Mouse (Mus musculus) cortical plate, adult 2 months (tissue): ENCODE measurements around the gene Ang.

Experiments
- CTCF ChIP-seq: fragments of 200-500 bp; IDR thresholded peaks from 2 replicates; pipeline ENCODE4 v1.5.1; 2011; ENCODE audit warnings: mild to moderate bottlenecking, control low read depth, low read length; ENCODE audit not compliant: insufficient read depth; ENCODE audit errors: extremely low read depth
- POLR2A ChIP-seq: fragments of 200-500 bp; IDR thresholded peaks from 2 replicates; pipeline ENCODE4 v1.6.1; 2011; ENCODE audit warnings: mild to moderate bottlenecking, low read length, control low read depth; ENCODE audit not compliant: insufficient read depth; ENCODE audit errors: extremely low read depth

DNA sequence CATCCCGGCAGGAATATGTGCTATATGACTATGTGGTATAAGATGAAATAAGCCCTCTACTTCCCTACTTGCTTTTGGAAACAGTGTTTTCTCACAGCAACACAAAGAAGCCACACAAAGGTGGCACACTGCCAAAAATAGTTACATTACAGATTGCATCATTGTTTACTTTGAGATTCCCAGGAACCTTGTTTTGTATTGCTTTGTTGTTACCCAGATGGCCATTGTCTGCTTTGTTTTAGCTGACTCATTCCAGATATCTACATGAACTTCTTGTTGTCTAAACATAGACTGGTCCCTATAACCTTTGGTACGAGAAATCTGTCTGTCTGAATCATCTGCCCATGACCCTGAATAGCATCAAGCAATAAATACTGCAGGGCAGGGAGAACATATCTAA, 49.4 kb downstream of the Ang start:
- TF ChIP-seq CTCF = no peak
- TF ChIP-seq POLR2A = no peak
